Mouse (Mus musculus): ENCODE results near the gene Hoxd8. TPM values are rescaled to one million over a fixed set of nuclear protein-coding genes. Genes with fewer than 3 reads are reported as not detected.

Hoxd8 gene
- polyA plus RNA-seq, 1 experiment = not detected

GRCm38 (mm10) chr2:74724244-74725015 lies 20.0 kb downstream of the Hoxd8 start:
- Histone ChIP-seq H3K4me1 (ENCODE audit: control insufficient read depth, insufficient read depth, low read length) (no peaks in the 10 kb centered on the region; the same call in 1 of the 2 replicates), H3K27me3 (ENCODE audit: control insufficient read depth, insufficient read depth, low read length) (peaks cover 9% of the 10 kb centered on the region; the same call in 1 of the 2 replicates), H3K27ac (ENCODE audit: insufficient read depth, low read length) (no peak overlapping the region), H3K4me3 (replicated peaks; ENCODE audit: insufficient read depth, low read depth, low read length) (no peak overlapping the region)
- TF ChIP-seq POLR2A (IDR thresholded peaks at IDR 0.05; ENCODE audit: borderline replicate concordance, insufficient read depth, low read length) (no peak), CTCF (IDR thresholded peaks at IDR 0.05; ENCODE audit: borderline replicate concordance, insufficient read depth, low read depth, low read length) (no peak)
- no peak for DNase-seq
- 11% methylated on average over 7 of the region's 7 CpGs for WGBS

GRCm38 (mm10) chr2:74725171-74725570 lies 20.8 kb downstream of the Hoxd8 start:
- Histone ChIP-seq H3K27ac (ENCODE audit: insufficient read depth, low read length) (no peak overlapping the region), H3K27me3 (ENCODE audit: control insufficient read depth, insufficient read depth, low read length) (peaks cover 9% of the 10 kb centered on the region; the same call in 1 of the 2 replicates), H3K4me1 (ENCODE audit: control insufficient read depth, insufficient read depth, low read length) (no peaks in the 10 kb centered on the region; the same call in 1 of the 2 replicates), H3K4me3 (replicated peaks; ENCODE audit: insufficient read depth, low read depth, low read length) (no peak overlapping the region)
- 4% methylated on average over 17 of the region's 17 CpGs for WGBS
- TF ChIP-seq CTCF (IDR thresholded peaks at IDR 0.05; ENCODE audit: borderline replicate concordance, insufficient read depth, low read depth, low read length) (no peak), POLR2A (IDR thresholded peaks at IDR 0.05; ENCODE audit: borderline replicate concordance, insufficient read depth, low read length) (no peak)
- DNase-seq = no peak

- Histone ChIP-seq H3K27me3 (ENCODE audit: control insufficient read depth, insufficient read depth, low read length) (peaks cover 11% of the 10 kb centered on the region; the same call in 1 of the 2 replicates), H3K27ac (ENCODE audit: insufficient read depth, low read length) (no peak within 1 kb of the TSS), H3K4me1 (ENCODE audit: control insufficient read depth, insufficient read depth, low read length) (no peaks in the 10 kb centered on the region; the same call in 1 of the 2 replicates), H3K4me3 (replicated peaks; ENCODE audit: insufficient read depth, low read depth, low read length) (no peak within 1 kb of the TSS)
- no peak for TF ChIP-seq POLR2A (IDR thresholded peaks at IDR 0.05; ENCODE audit: borderline replicate concordance, insufficient read depth, low read length)
- TF ChIP-seq CTCF (IDR thresholded peaks at IDR 0.05; ENCODE audit: borderline replicate concordance, insufficient read depth, low read depth, low read length) = no peak
- DNase-seq = no peak
- 1% methylated on average over 5 of the region's 5 CpGs for WGBS
Measured at GRCm38 (mm10) chr2:74726551-74726950, 22.1 kb downstream of the Hoxd8 start, which contains the start of gene Gm28230. Gene Gm28230 (plus strand): TSS chr2:74726728.

GRCm38 (mm10) chr2:74726973-74727639 lies 22.7 kb downstream of the Hoxd8 start:
- WGBS = 1% methylated on average over 43 of the region's 43 CpGs
- DNase-seq = no peak
- peaks cover 11% of the 10 kb centered on the region; the same call in 1 of the 2 replicates for H3K27me3 ChIP-seq (ENCODE audit: control insufficient read depth, insufficient read depth, low read length)
- no peak overlapping the region for H3K4me3 ChIP-seq (replicated peaks; ENCODE audit: insufficient read depth, low read depth, low read length)
- H3K27ac ChIP-seq (ENCODE audit: insufficient read depth, low read length) = no peak overlapping the region
- no peaks in the 10 kb centered on the region; the same call in 1 of the 2 replicates for H3K4me1 ChIP-seq (ENCODE audit: control insufficient read depth, insufficient read depth, low read length)
- TF ChIP-seq CTCF (IDR thresholded peaks at IDR 0.05; ENCODE audit: borderline replicate concordance, insufficient read depth, low read depth, low read length) = no peak
- no peak for TF ChIP-seq POLR2A (IDR thresholded peaks at IDR 0.05; ENCODE audit: borderline replicate concordance, insufficient read depth, low read length)

GRCm38 (mm10) chr2:74727640-74728302 lies 23.4 kb downstream of the Hoxd8 start:
- no peaks in the 10 kb centered on the region; the same call in 1 of the 2 replicates for H3K4me1 ChIP-seq (ENCODE audit: control insufficient read depth, insufficient read depth, low read length)
- H3K4me3 ChIP-seq (replicated peaks; ENCODE audit: insufficient read depth, low read depth, low read length) = no peak overlapping the region
- no peak for TF ChIP-seq POLR2A (IDR thresholded peaks at IDR 0.05; ENCODE audit: borderline replicate concordance, insufficient read depth, low read length)
- TF ChIP-seq CTCF (IDR thresholded peaks at IDR 0.05; ENCODE audit: borderline replicate concordance, insufficient read depth, low read depth, low read length) = no peak

GRCm38 (mm10) chr2:74728303-74728680 lies 23.9 kb downstream of the Hoxd8 start:
- no peaks in the 10 kb centered on the region; the same call in 1 of the 2 replicates for H3K4me1 ChIP-seq (ENCODE audit: control insufficient read depth, insufficient read depth, low read length)
- no peak for DNase-seq
- TF ChIP-seq CTCF (IDR thresholded peaks at IDR 0.05; ENCODE audit: borderline replicate concordance, insufficient read depth, low read depth, low read length) (no peak), POLR2A (IDR thresholded peaks at IDR 0.05; ENCODE audit: borderline replicate concordance, insufficient read depth, low read length) (no peak)
- no peak overlapping the region for H3K27ac ChIP-seq (ENCODE audit: insufficient read depth, low read length)
- H3K27me3 ChIP-seq (ENCODE audit: control insufficient read depth, insufficient read depth, low read length) = peaks cover 18% of the 10 kb centered on the region; the same call in 1 of the 2 replicates
- 3% methylated on average over 13 of the region's 13 CpGs for WGBS
- no peak overlapping the region for H3K4me3 ChIP-seq (replicated peaks; ENCODE audit: insufficient read depth, low read depth, low read length)

More at GRCm38 (mm10) chr2:74727640-74728302, 23.4 kb downstream of the Hoxd8 start:
- 3% methylated on average over 25 of the region's 25 CpGs for WGBS
- peak in 1 of 2 experiments; percentile 4 for DNase-seq
- Histone ChIP-seq H3K27me3 (ENCODE audit: control insufficient read depth, insufficient read depth, low read length) (peaks cover 14% of the 10 kb centered on the region; the same call in 1 of the 2 replicates), H3K27ac (ENCODE audit: insufficient read depth, low read length) (no peak overlapping the region)

- Histone ChIP-seq H3K27ac (ENCODE audit: insufficient read depth, low read length) (no peak overlapping the region), H3K4me1 (ENCODE audit: control insufficient read depth, insufficient read depth, low read length) (no peaks in the 10 kb centered on the region; the same call in 1 of the 2 replicates), H3K4me3 (replicated peaks; ENCODE audit: insufficient read depth, low read depth, low read length) (no peak overlapping the region), H3K27me3 (ENCODE audit: control insufficient read depth, insufficient read depth, low read length) (peaks cover 20% of the 10 kb centered on the region; the same call in 1 of the 2 replicates)
- TF ChIP-seq POLR2A (IDR thresholded peaks at IDR 0.05; ENCODE audit: borderline replicate concordance, insufficient read depth, low read length) = no peak
- no peak for TF ChIP-seq CTCF (IDR thresholded peaks at IDR 0.05; ENCODE audit: borderline replicate concordance, insufficient read depth, low read depth, low read length)
- WGBS = 4% methylated on average over 8 of the region's 8 CpGs
- DNase-seq = no peak
Measured at GRCm38 (mm10) chr2:74730331-74730730, 25.9 kb downstream of the Hoxd8 start.

Data from cerebellum, adult 2 months (tissue).